Mouse (Mus musculus): ENCODE measurements around the gene Olfr514. TPM values are rescaled to one million over a fixed set of nuclear protein-coding genes. Genes with fewer than 3 reads are reported as not detected.

Olfr514 gene
- polyA plus RNA-seq (2014; fragmentation: Illumina TruSeq; extraction: RNeasy Lipid Tissue Mini Kit (QIAGEN cat#74804)) = not detected

DNA sequence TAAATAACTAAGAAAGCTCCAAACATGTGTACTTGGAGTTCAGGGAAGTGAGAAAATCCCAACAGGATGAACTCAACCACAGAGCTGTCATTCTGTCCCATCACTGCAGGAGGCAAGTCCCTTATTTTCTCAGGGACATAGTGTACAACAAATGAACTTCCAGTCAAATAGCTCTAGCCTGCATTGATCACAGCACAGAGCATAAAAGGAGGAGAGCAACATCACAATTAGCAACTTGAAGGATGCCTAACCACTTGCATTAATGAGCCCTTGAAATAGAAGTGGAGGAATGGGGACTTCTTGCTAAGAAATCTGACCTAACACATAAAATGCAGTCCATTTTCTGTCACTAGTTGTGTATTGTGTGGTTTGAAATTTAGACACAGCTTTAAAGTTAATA, at the start of gene Olfr514:
TSS of gene Olfr514 (minus strand) at position 101 of the 400 bp plus-strand sequence.

DNA sequence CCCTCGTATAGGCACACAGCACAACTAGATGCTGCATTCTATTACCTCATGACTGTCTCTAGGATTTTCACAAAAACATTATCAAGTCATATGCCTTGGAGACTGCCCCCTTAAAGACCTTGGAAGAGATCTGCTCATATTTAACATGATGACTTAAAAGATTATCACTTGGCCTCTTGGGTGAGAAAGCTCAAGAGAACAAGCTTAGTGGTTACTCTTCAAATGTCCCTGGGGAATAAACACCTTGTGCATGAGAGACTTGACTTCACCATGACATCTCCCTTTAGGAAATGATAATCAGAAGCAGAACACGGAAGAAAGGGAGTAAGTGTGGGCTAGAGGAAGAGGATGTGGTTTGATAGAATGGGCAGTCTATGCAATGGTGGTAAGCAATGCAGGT, 46.5 kb upstream of the Olfr514 start, which contains the start of gene Olfr517:
TSS of gene Olfr517 (minus strand) at position 101 of the 400 bp plus-strand sequence.

DNA sequence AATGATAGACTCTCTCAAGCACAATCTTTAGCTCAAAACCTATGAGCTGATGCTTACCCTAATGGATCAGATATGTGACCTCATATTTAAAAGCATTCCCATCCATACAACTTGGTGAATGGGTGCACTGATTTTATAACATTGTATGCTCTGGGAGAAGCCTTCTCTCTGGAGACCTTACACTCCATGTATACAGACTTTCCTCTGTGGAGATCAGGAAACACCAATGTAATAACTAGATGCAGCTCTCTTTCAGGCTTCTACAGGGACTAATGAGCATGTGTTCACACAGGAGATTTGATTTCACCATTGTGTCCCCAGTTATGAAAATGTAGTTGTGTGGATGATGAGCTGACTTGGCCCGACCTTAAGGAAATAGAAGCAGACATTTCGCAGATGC, 24.6 kb upstream of the Olfr514 start, which contains the start of gene Olfr516:
TSS of gene Olfr516 (minus strand) at position 101 of the 400 bp plus-strand sequence.

Other genes with a start within 250 kb of the Olfr514 start
- not detected for gene Olfr506, start 215.2 kb downstream of the Olfr514 start, polyA plus RNA-seq (2014; fragmentation: Illumina TruSeq; extraction: RNeasy Lipid Tissue Mini Kit (QIAGEN cat#74804))
- not detected for gene Olfr507, start 204.2 kb downstream of the Olfr514 start, polyA plus RNA-seq (2014; fragmentation: Illumina TruSeq; extraction: RNeasy Lipid Tissue Mini Kit (QIAGEN cat#74804))
- gene Olfr508, start 196.0 kb downstream of the Olfr514 start, polyA plus RNA-seq (2014; fragmentation: Illumina TruSeq; extraction: RNeasy Lipid Tissue Mini Kit (QIAGEN cat#74804)) = not detected
- not detected for gene Olfr509, start 174.1 kb downstream of the Olfr514 start, polyA plus RNA-seq (2014; fragmentation: Illumina TruSeq; extraction: RNeasy Lipid Tissue Mini Kit (QIAGEN cat#74804))
- not detected for gene Olfr510, start 159.6 kb downstream of the Olfr514 start, polyA plus RNA-seq (2014; fragmentation: Illumina TruSeq; extraction: RNeasy Lipid Tissue Mini Kit (QIAGEN cat#74804))
- gene Olfr512, start 112.7 kb downstream of the Olfr514 start, polyA plus RNA-seq (2014; fragmentation: Illumina TruSeq; extraction: RNeasy Lipid Tissue Mini Kit (QIAGEN cat#74804)) = not detected
- not detected for gene Olfr513, start 75.0 kb downstream of the Olfr514 start, polyA plus RNA-seq (2014; fragmentation: Illumina TruSeq; extraction: RNeasy Lipid Tissue Mini Kit (QIAGEN cat#74804))
- not detected for gene Olfr516, start 24.5 kb upstream of the Olfr514 start, polyA plus RNA-seq (2014; fragmentation: Illumina TruSeq; extraction: RNeasy Lipid Tissue Mini Kit (QIAGEN cat#74804))
- not detected for gene Olfr517, start 46.4 kb upstream of the Olfr514 start, polyA plus RNA-seq (2014; fragmentation: Illumina TruSeq; extraction: RNeasy Lipid Tissue Mini Kit (QIAGEN cat#74804))
- gene Olfr518, start 59.0 kb upstream of the Olfr514 start, polyA plus RNA-seq (2014; fragmentation: Illumina TruSeq; extraction: RNeasy Lipid Tissue Mini Kit (QIAGEN cat#74804)) = not detected
- not detected for gene Olfr519, start 68.4 kb upstream of the Olfr514 start, polyA plus RNA-seq (2014; fragmentation: Illumina TruSeq; extraction: RNeasy Lipid Tissue Mini Kit (QIAGEN cat#74804))
- 14.1 TPM for gene Nlrp10, start 104.2 kb upstream of the Olfr514 start, polyA plus RNA-seq (2014; fragmentation: Illumina TruSeq; extraction: RNeasy Lipid Tissue Mini Kit (QIAGEN cat#74804))
- gene Eif3f, start 108.4 kb upstream of the Olfr514 start, polyA plus RNA-seq (2014; fragmentation: Illumina TruSeq; extraction: RNeasy Lipid Tissue Mini Kit (QIAGEN cat#74804)) = 67.3 TPM
- 1.1 TPM for gene Tub, start 124.3 kb upstream of the Olfr514 start, polyA plus RNA-seq (2014; fragmentation: Illumina TruSeq; extraction: RNeasy Lipid Tissue Mini Kit (QIAGEN cat#74804))